17 mouse cellular contexts compared by ENCODE assay signal in genomic region chr2:155863301-155863867, GRCm38 (mm10). TPM values are rescaled to one million over a fixed set of nuclear protein-coding genes. Genes with fewer than 3 reads are reported as not detected.
DNase-seq lines count a peak whose midpoint lies in the region; ATAC-seq and TF ChIP-seq lines count a peak whose summit lies in the region.
"Had no signal": no experiment of that assay in that cellular context is flagged by ENCODE, and none has a peak within 500 bp of the region (broad histone marks: within the 10 kb centered on the region; RNA-seq: fewer than 3 reads in every experiment).

No protein-coding gene starts in this region.

- no peaks in the 10 kb centered on the region for H3K9me3 ChIP-seq in intestine, embryonic 16.5 days (ENCODE audit: control insufficient read depth, low read length)
- no peaks in the 10 kb centered on the region for H3K9me3 ChIP-seq in intestine, postnatal 0 days (ENCODE audit: control insufficient read depth)
- no peaks in the 10 kb centered on the region for H3K9me3 ChIP-seq in forebrain, embryonic 12.5 days
- H3K9me3 ChIP-seq in hindbrain, embryonic 16.5 days (ENCODE audit: control insufficient read depth, low read length): no peaks in the 10 kb centered on the region
- no peaks in the 10 kb centered on the region for H3K9me3 ChIP-seq in midbrain, embryonic 16.5 days (replicated peaks; ENCODE audit: control insufficient read depth, low read length, poor library complexity, severe bottlenecking)
- H3K9me3 ChIP-seq: embryonic facial prominence, embryonic 15.5 days had no signal

- H3K36me3 ChIP-seq in intestine, embryonic 16.5 days (ENCODE audit: control insufficient read depth, insufficient read depth, low read length): no peaks in the 10 kb centered on the region; the same call in 1 of the 2 replicates
- H3K36me3 ChIP-seq in intestine, postnatal 0 days (ENCODE audit: control insufficient read depth, insufficient read depth): peaks cover 18% of the 10 kb centered on the region; the same call in 1 of the 2 replicates
- peaks cover under 1% of the 10 kb centered on the region for H3K36me3 ChIP-seq in forebrain, embryonic 12.5 days (replicated peaks)
- peaks cover 8% of the 10 kb centered on the region; the same call in 1 of the 2 replicates for H3K36me3 ChIP-seq in hindbrain, embryonic 16.5 days (ENCODE audit: control insufficient read depth, insufficient read depth, low read length)
- no peaks in the 10 kb centered on the region for H3K36me3 ChIP-seq in midbrain, embryonic 16.5 days (ENCODE audit: control insufficient read depth, insufficient read depth, low read length)

- intact Hi-C loops in left cerebral cortex, postnatal 36 days (cut with DNase I): no loop called here

- H3K27ac ChIP-seq in intestine, embryonic 16.5 days (ENCODE audit: low read length): no peak overlapping the region
- no peak overlapping the region for H3K27ac ChIP-seq in intestine, postnatal 0 days (ENCODE audit: low read depth, low read length)
- peak overlapping the region; percentile 27; the same call in 1 of the 2 replicates for H3K27ac ChIP-seq in forebrain, embryonic 12.5 days
- H3K27ac ChIP-seq in hindbrain, embryonic 16.5 days (ENCODE audit: low read depth, low read length): peak overlapping the region; percentile 3; the same call in 1 of the 2 replicates
- H3K27ac ChIP-seq in midbrain, embryonic 16.5 days (ENCODE audit: low read length): peak overlapping the region; percentile 39
- H3K27ac ChIP-seq: embryonic facial prominence, embryonic 15.5 days had no signal

- no peak overlapping the region for H3K4me2 ChIP-seq in intestine, embryonic 16.5 days (ENCODE audit: low read depth, low read length)
- H3K4me2 ChIP-seq in intestine, postnatal 0 days (replicated peaks; ENCODE audit: low read depth): no peak overlapping the region
- H3K4me2 ChIP-seq in forebrain, embryonic 12.5 days: peak overlapping the region; percentile 4; the same call in 1 of the 2 replicates
- H3K4me2 ChIP-seq in hindbrain, embryonic 16.5 days (ENCODE audit: low read length): peak overlapping the region; percentile 40
- H3K4me2 ChIP-seq in midbrain, embryonic 16.5 days (ENCODE audit: low read length): peak overlapping the region; percentile 18
- H3K4me2 ChIP-seq: embryonic facial prominence, embryonic 15.5 days had no signal

- TF ChIP-seq CTCF in intestine, postnatal 0 days (IDR thresholded peaks at IDR 0.05; ENCODE audit: low read depth): no peak

- 47% methylated on average over 11 of the region's 11 CpGs for WGBS in intestine, embryonic 16.5 days
- WGBS in intestine, postnatal 0 days: 54% methylated on average over 11 of the region's 11 CpGs
- 56% methylated on average over 11 of the region's 11 CpGs for WGBS in forebrain, embryonic 12.5 days
- 43% methylated on average over 11 of the region's 11 CpGs for WGBS in hindbrain, embryonic 16.5 days
- 38% methylated on average over 11 of the region's 11 CpGs for WGBS in midbrain, embryonic 16.5 days

- no peaks in the 10 kb centered on the region for H3K27me3 ChIP-seq in intestine, embryonic 16.5 days (replicated peaks; ENCODE audit: control insufficient read depth, insufficient read depth, low read length)
- H3K27me3 ChIP-seq in intestine, postnatal 0 days (replicated peaks; ENCODE audit: control insufficient read depth, insufficient read depth, low read length): no peaks in the 10 kb centered on the region
- no peaks in the 10 kb centered on the region for H3K27me3 ChIP-seq in forebrain, embryonic 12.5 days
- no peaks in the 10 kb centered on the region for H3K27me3 ChIP-seq in hindbrain, embryonic 16.5 days (replicated peaks; ENCODE audit: control insufficient read depth, insufficient read depth, low read length)
- H3K27me3 ChIP-seq in midbrain, embryonic 16.5 days (ENCODE audit: control insufficient read depth, insufficient read depth, low read depth, low read length): no peaks in the 10 kb centered on the region
- H3K27me3 ChIP-seq: embryonic facial prominence, embryonic 15.5 days; Patski had no signal

- no peak overlapping the region for H3K9ac ChIP-seq in intestine, embryonic 16.5 days (ENCODE audit: low read depth, low read length)
- no peak overlapping the region for H3K9ac ChIP-seq in intestine, postnatal 0 days (ENCODE audit: low read depth, low read length)
- no peak overlapping the region for H3K9ac ChIP-seq in forebrain, embryonic 12.5 days
- H3K9ac ChIP-seq in hindbrain, embryonic 16.5 days (ENCODE audit: low read depth, low read length): peak overlapping the region; percentile 22; the same call in 1 of the 2 replicates
- H3K9ac ChIP-seq in midbrain, embryonic 16.5 days (ENCODE audit: low read depth, low read length): no peak overlapping the region
- H3K9ac ChIP-seq: embryonic facial prominence, embryonic 15.5 days had no signal

- peaks cover 7% of the 10 kb centered on the region for H3K4me1 ChIP-seq in intestine, embryonic 16.5 days (ENCODE audit: control insufficient read depth, insufficient read depth, low read length)
- no peaks in the 10 kb centered on the region for H3K4me1 ChIP-seq in intestine, postnatal 0 days (replicated peaks; ENCODE audit: control insufficient read depth, insufficient read depth, low read length)
- peaks cover 6% of the 10 kb centered on the region; the same call in 1 of the 2 replicates for H3K4me1 ChIP-seq in forebrain, embryonic 12.5 days
- H3K4me1 ChIP-seq in hindbrain, embryonic 16.5 days (ENCODE audit: control insufficient read depth, insufficient read depth, low read depth, low read length): peaks cover 7% of the 10 kb centered on the region
- peaks cover 11% of the 10 kb centered on the region for H3K4me1 ChIP-seq in midbrain, embryonic 16.5 days (ENCODE audit: control insufficient read depth, insufficient read depth, low read length)
- H3K4me1 ChIP-seq: embryonic facial prominence, embryonic 15.5 days had no signal

- DNase-seq in left cerebral cortex, postnatal 36 days (ENCODE audit: low spot score in 2 of 2): no peak
- no peak for DNase-seq in lung, postnatal 10 days
- DNase-seq: adrenal gland, adult 8-10 months; gastrocnemius, postnatal 36 days; heart, postnatal 36 days; liver; lung, postnatal 36 days; thymus, postnatal 14 days had no signal

- H3K4me3 ChIP-seq in intestine, embryonic 16.5 days (ENCODE audit: low read length): no peak overlapping the region
- no peak overlapping the region for H3K4me3 ChIP-seq in intestine, postnatal 0 days (ENCODE audit: low read depth, low read length)
- no peak overlapping the region for H3K4me3 ChIP-seq in forebrain, embryonic 12.5 days (replicated peaks)
- no peak overlapping the region for H3K4me3 ChIP-seq in hindbrain, embryonic 16.5 days (ENCODE audit: low read length)
- no peak overlapping the region for H3K4me3 ChIP-seq in midbrain, embryonic 16.5 days (ENCODE audit: low read depth, low read length)
- H3K4me3 ChIP-seq: embryonic facial prominence, embryonic 15.5 days had no signal

- ATAC-seq in intestine, embryonic 16.5 days: peak; percentile 31; the same call in 1 of the 2 replicates
- no peak for ATAC-seq in intestine, postnatal 0 days
- ATAC-seq in forebrain, embryonic 12.5 days (ENCODE audit: low FRiP score): peak; percentile 80
- ATAC-seq in hindbrain, embryonic 16.5 days: peak; percentile 70
- peak; percentile 54 for ATAC-seq in midbrain, embryonic 16.5 days
- no peak for ATAC-seq in CD4-positive, CD25-positive, alpha-beta regulatory T cell, adult 4 months
- ATAC-seq: Patski had no signal

RNA-seq across cellular contexts. Expression of gene Fam83c, which starts 28.7 kb away (rescaled TPM):
- 0.33 and 0.35 TPM in 2 replicates for polyA plus RNA-seq in intestine, embryonic 16.5 days (2015; fragmentation: Nextera tagmentation; extraction: Ambion mirVana)
- 0.31 and 0.37 TPM in 2 replicates for polyA plus RNA-seq in intestine, postnatal 0 days (2015; fragmentation: Nextera tagmentation; extraction: Ambion mirVana)
- polyA plus RNA-seq in forebrain, embryonic 12.5 days (2016; fragmentation: Nextera tagmentation; extraction: Ambion mirVana): 0.50 and 0.68 TPM in 2 replicates
- polyA plus RNA-seq in hindbrain, embryonic 16.5 days (2015; fragmentation: Nextera tagmentation; extraction: Ambion mirVana): 0.41 and 0.61 TPM in 2 replicates
- 0.49 and 0.51 TPM in 2 replicates for polyA plus RNA-seq in midbrain, embryonic 16.5 days (2015; fragmentation: Nextera tagmentation; extraction: Ambion mirVana)
- not detected for total RNA-seq in left cerebral cortex, postnatal 36 days (2021)
- not detected for polyA plus RNA-seq in CD4-positive, CD25-positive, alpha-beta regulatory T cell, adult 4 months (2017; shearing (Covaris generic))
- total RNA-seq: gastrocnemius, postnatal 36 days; heart, postnatal 36 days; neutrophil, adult 5-6 weeks had no signal

RNA-seq across cellular contexts. Expression of gene Eif6, which starts 36.7 kb away (rescaled TPM):
- 279 and 287 TPM in 2 replicates for polyA plus RNA-seq in intestine, embryonic 16.5 days (2015; fragmentation: Nextera tagmentation; extraction: Ambion mirVana)
- polyA plus RNA-seq in intestine, postnatal 0 days (2015; fragmentation: Nextera tagmentation; extraction: Ambion mirVana): 318 and 321 TPM in 2 replicates
- polyA plus RNA-seq in forebrain, embryonic 12.5 days (2016; fragmentation: Nextera tagmentation; extraction: Ambion mirVana): 159 and 160 TPM in 2 replicates
- polyA plus RNA-seq in hindbrain, embryonic 16.5 days (2015; fragmentation: Nextera tagmentation; extraction: Ambion mirVana): 151 TPM in 2 replicates
- polyA plus RNA-seq in midbrain, embryonic 16.5 days (2015; fragmentation: Nextera tagmentation; extraction: Ambion mirVana): 134 and 136 TPM in 2 replicates
- 10 to 100 TPM; 66.1 to 80.5 TPM for total RNA-seq in left cerebral cortex, postnatal 36 days (2021)
- 10 to 100 TPM; 63.3 to 77.1 TPM for polyA plus RNA-seq in CD4-positive, CD25-positive, alpha-beta regulatory T cell, adult 4 months (2017; shearing (Covaris generic))

RNA-seq across cellular contexts. Expression of gene BC029722, which starts 44.2 kb away (rescaled TPM):
- polyA plus RNA-seq in intestine, embryonic 16.5 days (2015; fragmentation: Nextera tagmentation; extraction: Ambion mirVana): 27.4 and 30.0 TPM in 2 replicates
- 40.0 and 42.3 TPM in 2 replicates for polyA plus RNA-seq in intestine, postnatal 0 days (2015; fragmentation: Nextera tagmentation; extraction: Ambion mirVana)
- polyA plus RNA-seq in forebrain, embryonic 12.5 days (2016; fragmentation: Nextera tagmentation; extraction: Ambion mirVana): 12.0 and 13.4 TPM in 2 replicates
- polyA plus RNA-seq in hindbrain, embryonic 16.5 days (2015; fragmentation: Nextera tagmentation; extraction: Ambion mirVana): 43.6 and 47.5 TPM in 2 replicates
- polyA plus RNA-seq in midbrain, embryonic 16.5 days (2015; fragmentation: Nextera tagmentation; extraction: Ambion mirVana): 38.9 and 44.0 TPM in 2 replicates
- total RNA-seq in left cerebral cortex, postnatal 36 days (2021): 10 to 100 TPM; 54.9 to 65.9 TPM
- polyA plus RNA-seq in CD4-positive, CD25-positive, alpha-beta regulatory T cell, adult 4 months (2017; shearing (Covaris generic)): 10 to 100 TPM; 12.8 to 16.5 TPM

Comparison
In these comparisons a context has a peak if more than half of its experiments do, and no peak if none do; other contexts are left out.
1. ATAC-seq: peak in intestine, embryonic 16.5 days (single experiment), forebrain, embryonic 12.5 days (single experiment), hindbrain, embryonic 16.5 days (single experiment) and midbrain, embryonic 16.5 days (single experiment); none in intestine, postnatal 0 days (single experiment) and CD4-positive, CD25-positive, alpha-beta regulatory T cell, adult 4 months (single experiment).
2. H3K27ac ChIP-seq: peak in forebrain, embryonic 12.5 days (single experiment), hindbrain, embryonic 16.5 days (single experiment) and midbrain, embryonic 16.5 days (single experiment); none in intestine, embryonic 16.5 days (single experiment) and intestine, postnatal 0 days (single experiment).
3. H3K4me2 ChIP-seq: peak in forebrain, embryonic 12.5 days (single experiment), hindbrain, embryonic 16.5 days (single experiment) and midbrain, embryonic 16.5 days (single experiment); none in intestine, embryonic 16.5 days (single experiment) and intestine, postnatal 0 days (single experiment).